Mouse (Mus musculus) B cell, adult 2 months (primary cell): ENCODE data around the gene Hoxd3.

Experiments used
- DNase-seq, 2 experiments: peaks; one replicate each; pipeline ENCODE4 v3.0.0; 2022

Gene Hoxd3

GRCm38 (mm10) chr2:74711721-74712621, at the start of gene Hoxd3, which contains the start of gene Hoxd4:
Gene Hoxd3, plus strand, starts transcription at chr2:74711927.
Gene Hoxd4, plus strand, starts transcription at chr2:74711929.
- DNase-seq, result no peak

DNA sequence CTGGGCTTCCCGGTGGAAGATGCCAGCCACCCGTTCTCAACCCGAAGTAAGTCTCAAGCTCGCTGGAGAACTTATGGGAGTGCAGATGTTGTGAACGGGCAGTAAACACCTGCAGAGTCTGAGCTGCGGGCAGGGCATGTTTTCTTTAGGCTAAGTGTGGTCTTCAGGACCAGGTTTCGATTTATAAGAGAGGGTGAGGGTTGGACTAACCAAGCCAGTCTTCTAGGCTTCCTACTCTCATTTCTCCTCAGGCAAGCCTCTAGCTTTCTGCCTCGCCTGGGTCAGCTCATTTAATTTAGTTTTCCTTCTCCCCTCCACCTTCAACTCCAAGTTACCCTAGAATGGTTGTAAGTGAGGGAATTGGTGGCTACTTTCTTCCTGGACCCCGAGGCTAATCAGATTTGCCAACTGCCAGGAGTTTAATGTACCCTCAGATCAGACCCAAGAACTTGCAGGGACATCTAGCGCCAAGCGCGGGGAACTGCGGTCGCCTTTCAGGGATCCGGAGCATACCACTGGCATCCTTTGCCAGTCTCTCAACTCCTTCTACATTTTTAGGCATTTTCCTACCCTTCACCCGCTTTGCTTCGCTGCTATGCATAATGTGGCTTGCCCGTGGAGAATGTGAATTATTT, 48.3 kb upstream of the Hoxd3 start:
- peak in 1 of 2 experiments; percentile 30 for DNase-seq

DNA sequence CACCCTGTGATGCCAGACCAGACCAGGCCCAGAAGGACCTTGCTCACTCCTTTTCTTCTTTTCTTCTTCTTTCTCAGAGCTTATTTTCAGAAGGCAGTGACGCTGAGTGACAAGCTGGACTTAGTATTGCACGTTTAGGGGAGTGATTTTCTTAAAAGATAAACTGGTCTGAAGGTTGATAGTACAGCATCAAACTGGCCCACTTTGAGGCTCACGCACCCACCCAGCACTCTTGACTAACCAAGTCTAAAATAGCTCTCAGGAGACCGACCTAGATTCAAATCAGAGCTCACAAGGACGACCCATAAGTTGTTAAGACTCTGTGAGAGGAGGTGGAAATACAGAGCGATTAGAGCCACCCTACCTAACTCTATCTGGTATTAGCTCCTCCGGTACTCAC, 45.3 kb upstream of the Hoxd3 start:
- no peak for DNase-seq

GRCm38 (mm10) chr2:74667191-74667841, 44.4 kb upstream of the Hoxd3 start:
- DNase-seq, result peak in 1 of 2 experiments; percentile 14

DNA sequence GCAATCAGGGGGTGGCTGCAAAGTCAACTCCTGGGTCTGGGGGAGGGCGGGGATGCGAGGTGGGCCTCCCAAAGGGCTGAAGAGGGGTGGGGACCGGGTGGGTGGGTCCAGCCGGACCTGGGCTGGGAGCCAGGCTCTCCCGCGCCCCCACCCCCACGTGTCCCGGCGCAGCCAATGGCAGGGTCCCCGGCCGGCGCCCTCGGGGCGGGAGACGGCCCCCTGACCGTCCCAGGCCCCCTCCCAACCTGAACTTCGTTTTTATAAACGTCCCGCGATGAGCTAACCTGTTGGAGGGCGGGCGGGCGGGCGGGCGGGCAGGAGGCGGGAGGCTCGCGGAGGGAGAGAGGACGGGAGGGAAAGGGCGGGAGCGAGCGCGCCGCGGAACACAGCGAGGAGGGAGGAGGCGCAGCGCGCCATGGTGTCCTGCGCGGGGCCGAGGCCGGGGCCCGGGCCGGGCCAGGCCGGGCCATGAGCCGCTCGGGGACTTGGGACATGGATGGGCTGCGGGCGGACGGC, 43.8 kb upstream of the Hoxd3 start, which contains the start of gene Hoxd13:
Gene Hoxd13, plus strand, starts transcription at position 469 of the 516 bp plus-strand sequence.
- no peak for DNase-seq

GRCm38 (mm10) chr2:74668370-74669229, 43.1 kb upstream of the Hoxd3 start:
- peak; percentile 23 to 36 for DNase-seq

DNA sequence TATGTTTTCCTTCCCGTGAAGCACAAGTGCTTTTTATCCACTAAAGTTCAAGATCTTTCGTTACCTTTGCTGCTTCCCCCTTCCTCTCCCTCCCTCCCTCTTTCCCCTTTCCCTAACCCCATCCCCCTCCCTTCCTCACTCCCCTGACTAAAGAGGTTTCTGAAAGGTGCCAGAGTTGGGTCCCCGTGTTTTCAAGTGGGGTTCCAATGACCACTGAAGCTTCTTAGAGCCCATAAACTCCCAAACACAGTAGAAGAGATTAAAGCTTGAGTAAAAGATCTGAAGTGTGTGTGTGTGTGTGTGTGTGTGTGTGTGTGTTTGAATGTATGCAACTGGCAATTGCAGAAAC, 42.5 kb upstream of the Hoxd3 start:
- DNase-seq, result no peak

DNA sequence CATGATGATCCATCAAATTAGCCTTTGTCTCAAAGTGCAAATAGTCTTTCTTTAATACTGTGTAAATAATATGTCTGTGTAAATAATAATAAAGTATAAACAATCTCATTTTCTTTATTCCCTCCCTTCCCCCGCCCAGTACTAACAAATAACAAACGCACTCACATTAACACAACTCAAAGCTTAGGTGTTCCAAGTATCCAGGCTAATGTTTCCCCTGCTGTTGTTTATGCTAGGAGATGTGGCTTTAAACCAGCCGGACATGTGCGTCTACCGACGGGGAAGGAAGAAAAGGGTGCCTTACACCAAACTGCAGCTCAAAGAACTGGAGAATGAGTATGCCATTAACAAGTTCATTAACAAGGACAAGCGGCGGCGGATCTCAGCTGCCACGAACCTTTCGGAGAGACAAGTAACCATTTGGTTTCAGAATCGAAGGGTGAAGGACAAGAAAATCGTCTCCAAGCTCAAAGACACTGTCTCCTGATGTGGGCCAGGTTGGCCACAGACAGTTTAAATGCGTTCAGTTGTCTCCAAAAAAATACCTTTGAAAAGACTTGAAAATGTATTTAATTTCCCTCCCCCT, 42.0 kb upstream of the Hoxd3 start:
- DNase-seq, result peak in 1 of 2 experiments; percentile 7

GRCm38 (mm10) chr2:74670632-74671188, 41.0 kb upstream of the Hoxd3 start:
- no peak for DNase-seq

GRCm38 (mm10) chr2:74671847-74672246, 39.9 kb upstream of the Hoxd3 start:
- no peak for DNase-seq

- DNase-seq, result peak; percentile 63 to 70
These were observed 39.0 kb upstream of the Hoxd3 start for GRCm38 (mm10) chr2:74672481-74673362.

GRCm38 (mm10) chr2:74673835-74674425, 37.8 kb upstream of the Hoxd3 start:
- no peak for DNase-seq

DNA sequence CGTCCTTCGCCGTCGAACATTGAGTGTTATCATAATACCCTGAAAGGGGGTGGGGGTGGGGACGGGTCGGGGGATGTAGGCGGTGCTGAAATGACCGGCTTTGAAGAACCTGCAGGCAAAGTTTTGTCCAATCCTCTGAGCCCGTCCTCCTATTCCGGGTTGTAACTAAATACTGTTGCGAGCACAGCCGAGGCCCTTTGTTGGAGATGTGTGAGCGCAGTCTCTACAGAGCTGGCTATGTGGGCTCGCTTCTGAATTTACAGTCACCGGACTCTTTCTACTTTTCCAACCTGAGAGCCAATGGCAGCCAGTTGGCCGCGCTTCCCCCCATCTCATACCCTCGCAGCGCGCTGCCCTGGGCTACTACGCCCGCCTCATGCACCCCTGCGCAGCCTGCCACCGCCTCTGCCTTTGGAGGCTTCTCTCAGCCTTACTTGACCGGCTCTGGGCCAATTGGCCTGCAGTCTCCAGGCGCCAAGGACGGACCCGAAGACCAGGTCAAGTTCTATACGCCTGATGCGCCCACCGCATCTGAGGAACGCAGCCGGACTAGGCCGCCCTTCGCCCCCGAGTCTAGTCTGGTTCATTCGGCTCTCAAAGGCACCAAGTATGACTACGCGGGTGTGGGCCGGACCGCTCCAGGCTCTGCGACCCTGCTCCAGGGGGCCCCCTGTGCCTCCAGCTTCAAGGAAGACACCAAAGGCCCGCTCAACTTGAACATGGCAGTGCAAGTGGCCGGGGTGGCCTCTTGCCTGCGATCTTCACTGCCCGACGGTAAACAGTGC, 36.7 kb upstream of the Hoxd3 start, which contains the start of gene Hoxd12:
Gene Hoxd12, plus strand, starts transcription at position 133 of the 785 bp plus-strand sequence.
- no peak for DNase-seq

GRCm38 (mm10) chr2:74675666-74676282, 36.0 kb upstream of the Hoxd3 start:
- no peak for DNase-seq

GRCm38 (mm10) chr2:74676376-74677052, 35.2 kb upstream of the Hoxd3 start:
- DNase-seq, result no peak

- DNase-seq, result no peak
These were observed 34.6 kb upstream of the Hoxd3 start for GRCm38 (mm10) chr2:74677106-74677505.

DNA sequence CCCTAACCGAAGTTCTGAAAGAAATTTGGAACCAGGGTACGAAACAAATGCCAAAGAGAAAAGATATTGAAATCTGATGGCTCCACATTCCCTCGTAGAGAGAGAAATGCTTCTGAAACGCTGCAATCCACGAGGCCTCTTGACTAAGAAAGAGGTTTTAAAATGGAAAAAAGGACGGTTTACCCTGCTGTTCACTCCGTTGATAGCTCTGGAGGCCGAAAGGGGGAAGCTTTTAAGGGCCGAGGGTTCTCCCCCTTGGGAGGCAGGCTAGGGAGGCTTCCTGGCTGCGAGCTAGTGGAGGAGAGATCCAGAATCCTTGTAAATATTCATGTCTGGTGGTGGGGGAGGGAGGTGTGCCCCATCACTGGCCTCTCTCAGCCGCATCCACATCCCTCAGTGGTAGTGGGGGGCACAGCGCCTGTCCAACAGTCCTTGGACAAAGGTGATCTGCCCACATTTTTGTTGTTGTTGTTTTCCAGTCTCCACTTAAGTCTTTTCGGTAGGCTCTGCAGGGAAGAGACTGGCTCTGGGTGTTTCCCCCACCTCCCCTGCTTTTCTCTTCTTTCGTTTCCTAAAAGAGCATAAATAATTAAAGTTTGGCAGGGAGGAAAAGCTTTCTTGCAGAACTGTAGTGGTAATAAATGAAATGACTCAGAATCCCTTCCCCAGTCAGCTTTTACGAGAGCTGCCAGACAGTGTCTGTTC, 32.7 kb upstream of the Hoxd3 start, which contains the start of gene Hoxd11:
Gene Hoxd11, plus strand, starts transcription at position 667 of the 705 bp plus-strand sequence.
- DNase-seq, result no peak
